Mouse (Mus musculus): ENCODE data around the gene Qrsl1.

DNA sequence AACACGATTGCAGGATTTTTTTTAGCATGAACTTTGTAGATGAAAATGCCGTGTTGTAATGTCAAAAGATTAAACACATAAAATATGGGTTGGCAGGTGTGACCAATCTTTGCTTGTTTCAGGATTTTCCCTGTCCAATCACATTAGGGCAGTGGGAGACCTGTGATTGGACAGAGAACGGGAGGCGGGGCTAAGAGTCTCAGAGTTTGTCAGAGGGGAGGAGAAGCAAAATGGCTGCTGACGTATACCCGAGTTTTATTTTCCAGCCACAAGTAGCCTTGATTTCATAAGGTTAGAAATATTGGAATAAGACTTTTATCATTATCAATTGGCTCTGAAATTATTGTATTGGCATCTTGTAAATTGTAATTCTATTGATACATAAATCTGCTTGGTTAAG is 75.8 kb downstream of the Qrsl1 start:
- TF ChIP-seq CTCF (IDR thresholded peaks at IDR 0.05; ENCODE audit: low read depth): no peak
- no peak for TF ChIP-seq EP300 (IDR thresholded peaks at IDR 0.05; ENCODE audit: low read depth)
